Mouse (Mus musculus) heart, postnatal 0 days (tissue): ENCODE data around the gene Iqcf1. TPM values are rescaled to one million over a fixed set of nuclear protein-coding genes. Genes with fewer than 3 reads are reported as not detected.
A peak's percentile ranks its signal among the peaks of the same experiment; 100 is the strongest.

Experiments used
- ATAC-seq: fragments of 200-750 bp; cut with Nextera tagmentation; 2 replicates; pipeline ENCODE4 v1.8.0; 2017; ENCODE audit warnings: low read depth, moderate number of reproducible peaks, moderate library complexity; ENCODE audit not compliant: insufficient read depth
- DNase-seq: peaks from one replicate; pipeline ENCODE4 v3.0.0-alpha.2; 2016; ENCODE audit warnings: low spot score
- H3K27ac ChIP-seq: fragments of 300-500 bp; sonication (generic); 2 replicates; pipeline ENCODE4 v1.5.1; 2014; ENCODE audit warnings: low read depth, mild to moderate bottlenecking
- H3K27me3 ChIP-seq: fragments of 300-500 bp; sonication (generic); 2 replicates; pipeline ENCODE4 v1.6.1; 2014; ENCODE audit warnings: low read length, mixed read lengths; ENCODE audit not compliant: control insufficient read depth, insufficient read depth
- H3K36me3 ChIP-seq: fragments of 300-500 bp; sonication (generic); replicated peaks from 2 replicates; pipeline ENCODE4 v1.6.1; 2014; ENCODE audit warnings: low read length, mixed read lengths; ENCODE audit not compliant: control insufficient read depth, insufficient read depth
- H3K4me1 ChIP-seq: fragments of 300-500 bp; sonication (generic); 2 replicates; pipeline ENCODE4 v1.6.1; 2014; ENCODE audit warnings: antibody characterized with exemption; ENCODE audit not compliant: control insufficient read depth, insufficient read depth
- H3K4me2 ChIP-seq: fragments of 300-500 bp; sonication (generic); 2 replicates; pipeline ENCODE4 v1.6.1; 2014; ENCODE audit warnings: low read depth, mild to moderate bottlenecking, low read length, moderate library complexity
- H3K4me3 ChIP-seq: fragments of 300-500 bp; sonication (generic); 2 replicates; pipeline ENCODE4 v1.5.1; 2014; ENCODE audit warnings: low read depth, low read length
- H3K9ac ChIP-seq: fragments of 300-500 bp; sonication (generic); replicated peaks from 2 replicates; pipeline ENCODE4 v1.6.1; 2014; ENCODE audit warnings: low read depth, low read length, mixed read lengths
- H3K9me3 ChIP-seq: fragments of 300-500 bp; sonication (generic); replicated peaks from 2 replicates; pipeline ENCODE4 v1.6.1; 2016; ENCODE audit warnings: low read length; ENCODE audit not compliant: control insufficient read depth
- CTCF ChIP-seq: IDR thresholded peaks from 2 replicates; pipeline ENCODE4 v1.5.1; 2016; ENCODE audit warnings: antibody characterized with exemption, control low read depth, low read depth
- EP300 ChIP-seq: IDR thresholded peaks from 2 replicates; pipeline ENCODE4 v1.6.1; 2016; ENCODE audit warnings: antibody characterized with exemption, low read depth
- WGBS: fragments of 180-500 bp; shearing (Covaris S2); extraction: QIAGEN DNeasy Blood & Tissue Kit; methylation state at CpG from one replicate; pipeline ENCODE4 v1.1.7; 2014; 5-methylcytosine and 5-hydroxymethylcytosine counted together
- polyA plus RNA-seq: library from polyadenylated mRNA; unstranded; fragments of >200 nt; fragmentation: Nextera tagmentation; extraction: Ambion mirVana; gene quantifications from 2 replicates; pipeline ENCODE4 v1.2.1, GENCODE M21; 2015
- total RNA-seq: library from RNA; depleted of rRNA; stranded (reverse); fragments of >200 nt; gene quantifications from 2 replicates; pipeline ENCODE4 v1.2.3, GENCODE M21; 2014; ENCODE audit warnings: low replicate concordance

Iqcf1 gene
- total and polyA plus RNA-seq, 2 experiments from 2014 or later, result not detected

GRCm38 (mm10) chr9:106457163-106457559, 42.6 kb upstream of the Iqcf1 start:
- ATAC-seq, result no peak

GRCm38 (mm10) chr9:106457920-106458319, 41.8 kb upstream of the Iqcf1 start:
- H3K27ac ChIP-seq, result peak overlapping the region; percentile 18; the same call in 1 of the 2 replicates
- H3K9ac ChIP-seq, result no peak overlapping the region
- TF ChIP-seq EP300 (no peak), CTCF (no peak)
- H3K4me2 ChIP-seq, result no peak overlapping the region
- 57% methylated on average over 5 of the region's 5 CpGs for WGBS
- no peak overlapping the region for H3K4me3 ChIP-seq
- no peak for ATAC-seq
- H3K4me1 ChIP-seq, result peaks cover 41% of the 10 kb centered on the region
- H3K36me3 ChIP-seq, result peaks cover 23% of the 10 kb centered on the region
- DNase-seq, result no peak
- no peaks in the 10 kb centered on the region for H3K9me3 ChIP-seq
- no peaks in the 10 kb centered on the region for H3K27me3 ChIP-seq

More at GRCm38 (mm10) chr9:106457163-106457559, 42.6 kb upstream of the Iqcf1 start:
- Histone ChIP-seq H3K4me1 (peaks cover 46% of the 10 kb centered on the region), H3K27ac (peak overlapping the region; percentile 18), H3K9ac (no peak overlapping the region; the same call in 1 of the 2 replicates), H3K27me3 (no peaks in the 10 kb centered on the region), H3K4me3 (no peak overlapping the region), H3K4me2 (no peak overlapping the region), H3K36me3 (peaks cover 17% of the 10 kb centered on the region), H3K9me3 (no peaks in the 10 kb centered on the region)
- WGBS, result 54% methylated on average over 9 of the region's 9 CpGs
- TF ChIP-seq CTCF, result no peak
- no peak for TF ChIP-seq EP300
- DNase-seq, result no peak

DNA sequence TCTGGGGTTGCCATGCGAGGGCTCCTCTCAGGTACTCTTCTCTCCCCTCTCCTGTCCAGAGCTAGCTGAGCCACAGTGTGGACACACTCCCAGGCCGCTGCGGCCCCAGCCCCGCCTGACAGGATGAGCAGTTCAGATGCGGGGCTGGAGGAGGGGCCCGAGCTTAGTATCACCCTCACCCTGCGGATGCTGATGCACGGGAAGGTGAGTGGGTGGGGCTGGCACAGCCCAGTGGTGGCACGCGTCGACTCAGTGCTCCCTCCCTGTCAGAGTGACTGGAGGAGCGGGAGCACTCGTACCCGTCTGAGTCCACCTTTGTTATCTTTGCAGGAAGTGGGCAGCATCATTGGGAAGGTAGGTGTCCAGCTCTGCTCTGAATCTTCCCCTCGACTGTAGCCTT, 39.8 kb upstream of the Iqcf1 start:
- Histone ChIP-seq H3K9me3 (no peaks in the 10 kb centered on the region), H3K4me2 (no peak overlapping the region), H3K27me3 (no peaks in the 10 kb centered on the region), H3K36me3 (peaks cover 33% of the 10 kb centered on the region), H3K9ac (no peak overlapping the region), H3K4me3 (no peak overlapping the region), H3K4me1 (peaks cover 32% of the 10 kb centered on the region), H3K27ac (no peak overlapping the region)
- DNase-seq, result no peak
- TF ChIP-seq EP300 (no peak), CTCF (no peak)
- no peak for ATAC-seq
- WGBS, result 78% methylated on average over 15 of the region's 15 CpGs

- DNase-seq (no peak), ATAC-seq (no peak)
- H3K36me3 ChIP-seq, result peaks cover 33% of the 10 kb centered on the region
- 83% methylated on average over 18 of the region's 18 CpGs for WGBS
- H3K4me2 ChIP-seq, result no peak overlapping the region
- no peak overlapping the region for H3K4me3 ChIP-seq
- no peak overlapping the region for H3K27ac ChIP-seq
- H3K27me3 ChIP-seq, result no peaks in the 10 kb centered on the region
- H3K9ac ChIP-seq, result no peak overlapping the region
- no peak for TF ChIP-seq CTCF
- TF ChIP-seq EP300, result no peak
- peaks cover 31% of the 10 kb centered on the region for H3K4me1 ChIP-seq
- no peaks in the 10 kb centered on the region for H3K9me3 ChIP-seq
Measured at GRCm38 (mm10) chr9:106460401-106461025, 39.3 kb upstream of the Iqcf1 start.

- ATAC-seq (no peak), DNase-seq (no peak)
- peaks cover 28% of the 10 kb centered on the region for H3K4me1 ChIP-seq
Measured at GRCm38 (mm10) chr9:106461026-106461415, 38.7 kb upstream of the Iqcf1 start.

More at GRCm38 (mm10) chr9:106461026-106461415, 38.7 kb upstream of the Iqcf1 start:
- Histone ChIP-seq H3K9me3 (no peaks in the 10 kb centered on the region), H3K36me3 (peaks cover 33% of the 10 kb centered on the region), H3K9ac (no peak overlapping the region), H3K27ac (no peak overlapping the region), H3K4me2 (no peak overlapping the region), H3K4me3 (no peak overlapping the region), H3K27me3 (peaks cover 5% of the 10 kb centered on the region; the same call in 1 of the 2 replicates)
- 85% methylated on average over 9 of the region's 9 CpGs for whole genome bisulfite sequencing
- no peak for TF ChIP-seq CTCF
- TF ChIP-seq EP300, result no peak
